Mouse (Mus musculus): Measurements from ENCODE around the gene Fbxw20.
"Not testable (repeated sequence)": the region's sequence is repeated elsewhere in the genome, so short reads cannot be mapped to it uniquely, and the experiment has no call there.

DNA sequence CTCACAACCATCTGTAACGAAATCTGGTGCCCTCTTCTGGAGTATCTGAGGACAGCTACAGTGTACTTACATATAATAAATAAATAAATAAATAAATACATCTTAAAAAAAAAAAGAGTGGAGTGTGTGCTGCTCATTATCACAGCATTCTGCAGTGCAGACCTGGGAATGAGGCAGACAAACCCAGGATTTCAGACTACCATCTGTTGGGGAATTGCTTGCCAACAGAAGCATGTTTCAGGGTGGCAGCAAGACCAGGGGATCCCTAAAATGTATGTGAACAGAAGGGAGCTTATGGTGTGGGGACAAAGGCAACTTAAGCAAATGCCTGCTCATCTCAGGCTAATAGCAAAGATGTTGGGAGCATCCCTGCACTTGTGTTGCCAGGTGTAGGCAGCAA, 33.2 kb downstream of the Fbxw20 start:
- not testable (repeated sequence) for TF ChIP-seq CTCF (IDR thresholded peaks at IDR 0.05; ENCODE audit: low read depth); EP300 (optimal IDR thresholded peaks at IDR 0.05)
